Mouse (Mus musculus) B cell, adult 2 months (primary cell): ENCODE results near the gene Zdhhc13.

Source experiments
- DNase-seq, 2 experiments: peaks; one replicate each; pipeline ENCODE4 v3.0.0; 2022

Zdhhc13 gene

DNA sequence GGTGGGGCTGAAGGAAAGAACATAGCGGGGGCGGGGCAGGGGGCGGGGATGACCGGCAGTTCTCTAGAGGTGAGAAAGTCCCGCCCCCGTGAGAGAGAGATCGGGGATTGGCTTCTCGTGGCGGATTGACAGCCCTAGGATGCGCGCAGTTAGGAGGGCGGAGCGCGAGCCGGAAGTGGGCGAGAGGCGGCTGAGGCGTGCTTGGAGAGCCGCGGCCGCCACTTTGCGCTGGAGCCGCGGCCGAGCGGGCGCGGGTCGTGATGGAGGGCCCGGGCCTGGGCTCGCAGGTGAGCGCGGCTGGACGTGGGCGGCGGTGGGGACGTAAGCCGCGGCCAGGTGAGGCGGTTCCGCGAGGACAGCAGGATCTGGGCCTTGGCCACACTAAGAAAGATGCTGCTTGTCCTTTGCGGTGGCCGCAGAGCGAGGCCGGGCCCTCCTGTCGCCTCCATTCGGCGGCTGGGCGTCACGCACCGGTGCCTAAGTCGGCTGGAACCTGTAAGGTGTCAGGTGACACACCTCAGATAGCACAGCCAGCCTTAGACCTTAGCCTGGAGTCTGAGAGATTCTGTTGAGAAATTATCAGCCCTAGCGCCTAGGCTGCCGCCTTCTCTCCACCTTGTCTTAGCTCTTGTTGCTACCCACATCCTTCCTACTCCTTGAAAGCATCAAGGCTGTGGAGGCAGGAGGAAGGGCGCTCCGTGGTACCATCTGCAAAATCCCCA lies at the start of gene Zdhhc13:
Gene Zdhhc13, plus strand, starts transcription at position 153 of the 722 bp plus-strand sequence.
- peak; percentile 92 to 93 for DNase-seq

DNA sequence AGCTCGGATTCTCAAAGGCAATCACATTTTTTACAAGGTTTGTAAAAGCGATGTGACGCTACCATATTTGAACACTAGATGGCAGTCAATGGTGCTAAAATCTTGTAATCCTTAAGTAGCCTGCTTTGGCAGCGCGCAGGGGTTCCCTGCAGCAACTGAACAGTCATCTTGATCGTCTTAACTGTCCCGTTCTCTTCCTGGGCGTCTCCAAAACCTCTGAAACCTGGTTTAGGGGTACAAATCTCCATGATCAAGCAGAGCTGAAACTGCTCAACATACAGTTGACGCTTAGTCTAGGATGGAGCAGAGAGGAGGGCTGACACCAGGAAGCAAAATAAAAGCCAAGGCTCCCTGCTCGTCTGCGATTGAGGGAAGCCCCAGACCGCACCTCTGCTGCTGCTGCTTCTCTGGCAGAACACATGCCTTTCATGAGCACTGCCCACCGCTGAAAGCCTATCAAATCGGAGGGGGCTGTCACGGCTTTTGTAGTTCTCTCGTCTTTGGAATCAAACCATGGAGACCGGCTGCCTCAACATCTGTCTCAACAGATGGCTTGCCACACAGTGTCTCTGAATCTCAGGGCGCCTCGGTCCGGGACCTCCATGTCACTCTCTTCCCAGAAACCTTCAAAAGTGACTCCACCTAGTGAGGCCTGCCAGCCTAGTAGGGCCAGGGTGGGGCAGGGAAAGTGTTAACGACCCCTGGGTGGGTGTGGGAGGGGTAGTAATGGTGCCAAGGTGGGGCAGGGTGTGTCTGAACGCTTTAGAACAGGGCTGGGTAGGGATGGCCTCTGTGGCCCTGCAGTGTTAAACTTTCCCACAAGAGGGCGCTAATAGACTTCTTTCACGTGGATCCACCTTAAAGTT lies 39.3 kb upstream of the Zdhhc13 start:
- peak; percentile 88 for DNase-seq

DNA sequence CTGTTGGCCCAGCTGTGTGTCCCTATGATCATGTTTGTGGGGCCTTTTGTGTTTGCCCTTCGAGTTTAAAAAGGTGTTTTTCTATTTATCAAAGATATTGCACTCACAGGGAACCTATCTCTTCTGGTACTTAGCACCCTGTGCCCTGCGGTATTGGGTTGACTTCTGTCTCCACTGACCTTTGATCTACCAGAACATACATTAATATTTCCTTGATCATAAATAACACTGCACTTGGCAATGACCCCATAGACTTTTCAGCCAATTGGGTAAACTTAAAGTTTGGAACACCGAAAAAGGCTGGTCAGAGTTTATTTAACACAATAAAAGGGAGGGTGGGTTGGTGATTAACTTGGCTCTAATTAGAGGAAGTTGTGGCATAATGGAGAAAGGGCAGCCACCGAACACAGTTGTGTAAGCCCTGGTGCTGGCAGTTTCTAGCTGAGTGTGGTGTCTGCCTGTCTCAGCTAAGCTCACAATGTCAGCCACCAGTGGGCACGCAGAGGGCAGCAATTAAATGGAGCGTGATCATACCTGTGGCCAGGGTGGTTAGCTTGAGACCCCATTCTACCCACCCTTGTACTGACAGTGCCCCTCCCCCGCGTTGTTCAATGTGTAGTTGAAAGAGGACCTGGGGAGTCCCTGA lies 38.5 kb upstream of the Zdhhc13 start:
- DNase-seq: peak; percentile 31 to 40

DNA sequence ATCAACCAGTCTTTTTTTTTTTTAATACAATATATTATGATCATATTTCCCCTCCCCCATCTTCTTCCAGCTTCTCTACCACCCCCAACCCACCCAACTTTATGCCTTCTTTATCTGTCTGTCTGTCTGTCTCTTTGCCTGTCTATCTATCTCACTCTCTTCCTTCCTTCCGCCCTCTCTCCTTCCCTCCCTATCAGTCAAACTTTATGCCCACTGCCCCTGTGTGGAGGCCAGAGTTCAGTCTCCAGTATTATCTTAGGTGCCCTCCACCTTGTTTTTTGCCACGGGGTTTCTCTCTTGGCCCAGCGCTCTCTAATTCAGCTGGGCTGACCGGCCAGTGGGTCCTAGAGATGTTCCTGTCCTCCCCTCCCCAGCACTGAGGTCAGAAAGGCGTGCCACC lies 37.6 kb upstream of the Zdhhc13 start:
- DNase-seq: no peak

DNA sequence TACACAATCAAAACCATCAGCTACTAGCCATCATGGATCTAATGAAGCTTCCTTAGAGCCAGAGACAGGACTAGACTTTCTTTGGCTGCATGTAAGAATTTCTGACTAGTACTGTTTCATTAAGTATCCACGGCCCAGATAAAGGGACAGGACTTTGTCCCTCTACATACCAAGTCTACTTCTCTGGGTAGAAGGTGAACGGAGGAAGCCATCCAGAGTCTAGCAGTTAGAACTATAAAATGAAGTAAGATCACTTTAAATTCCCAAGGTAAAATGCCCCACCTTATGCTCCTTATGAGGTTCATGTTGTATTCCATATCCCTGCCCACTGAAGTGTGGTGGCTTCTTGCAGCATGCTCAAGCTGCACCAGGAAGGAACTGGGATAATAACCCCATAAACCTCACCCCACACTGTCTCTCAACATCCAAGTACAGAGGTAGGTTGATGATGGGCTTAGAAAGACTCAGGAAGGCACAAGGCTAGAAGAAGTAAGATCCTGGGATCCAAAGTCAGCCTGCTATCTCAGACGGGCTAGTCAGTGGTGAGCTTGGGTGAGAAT lies 34.3 kb upstream of the Zdhhc13 start:
- DNase-seq: no peak

DNA sequence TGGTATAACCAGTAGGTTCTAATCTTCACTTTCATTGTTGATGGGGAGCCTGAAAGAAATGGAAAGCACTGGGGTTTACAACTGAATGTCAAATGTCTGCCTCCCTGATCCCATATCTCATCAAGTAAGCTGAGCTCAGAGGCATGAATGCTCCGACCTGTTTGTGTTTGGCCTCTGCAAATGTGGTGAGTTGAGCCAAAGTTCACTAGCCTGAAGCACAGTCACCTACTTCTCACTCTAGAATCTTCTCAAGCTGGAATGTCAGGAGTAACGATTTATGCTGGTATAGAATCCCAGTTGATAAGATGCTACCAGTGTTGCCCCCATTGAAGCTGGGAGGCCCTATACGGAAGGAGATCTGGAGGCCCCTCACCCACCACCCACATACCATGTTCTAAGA lies 33.0 kb upstream of the Zdhhc13 start:
- DNase-seq: no peak

DNA sequence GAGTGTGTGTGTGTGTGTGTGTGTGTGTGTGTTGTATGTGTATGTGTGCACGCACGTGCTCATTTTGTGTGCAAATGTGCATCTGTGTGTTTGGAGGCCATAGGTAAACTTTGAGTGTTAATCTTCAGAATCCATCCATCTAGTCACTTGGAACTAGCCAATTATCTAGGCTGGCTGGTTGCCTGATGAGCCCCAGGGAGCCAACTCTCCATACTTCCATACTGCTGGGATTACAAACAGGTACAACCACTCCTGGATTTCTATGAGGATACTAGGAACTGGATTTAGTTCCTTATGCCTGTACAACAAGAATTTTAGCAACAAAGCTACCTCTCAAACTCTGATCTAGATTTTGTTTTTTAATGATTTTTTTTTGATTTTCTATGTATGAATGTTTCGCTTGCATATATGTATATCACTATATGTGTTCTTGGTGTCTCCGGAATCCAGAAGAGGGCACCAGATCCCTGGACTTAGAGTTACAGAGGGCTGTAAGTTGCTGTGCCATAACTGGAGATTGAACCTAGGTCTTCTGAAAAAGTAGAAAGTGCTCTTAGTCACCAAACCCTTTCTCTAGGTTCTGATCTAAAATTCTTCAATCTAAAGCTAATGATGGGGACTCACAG lies 32.4 kb upstream of the Zdhhc13 start:
- DNase-seq: no peak

DNA sequence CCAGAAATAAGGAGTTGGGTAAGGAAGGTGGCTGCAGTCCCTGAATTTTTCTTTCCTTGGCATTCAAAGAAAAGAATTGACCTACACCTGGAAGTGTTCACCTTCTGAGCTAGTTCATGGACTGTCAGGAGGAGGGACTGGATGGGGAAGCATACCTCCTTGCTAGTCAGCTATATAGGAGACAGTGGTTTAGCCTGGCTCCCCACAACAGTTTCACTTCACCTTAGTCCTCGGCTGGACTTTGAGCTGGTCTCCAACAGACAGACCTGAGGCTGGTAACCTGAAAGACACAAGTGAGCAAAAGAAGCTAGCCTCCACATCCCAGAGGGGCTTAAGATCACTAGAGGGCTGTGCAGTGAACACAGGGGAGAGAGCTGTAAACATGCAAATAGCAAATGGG lies 30.7 kb upstream of the Zdhhc13 start:
- DNase-seq: no peak

DNA sequence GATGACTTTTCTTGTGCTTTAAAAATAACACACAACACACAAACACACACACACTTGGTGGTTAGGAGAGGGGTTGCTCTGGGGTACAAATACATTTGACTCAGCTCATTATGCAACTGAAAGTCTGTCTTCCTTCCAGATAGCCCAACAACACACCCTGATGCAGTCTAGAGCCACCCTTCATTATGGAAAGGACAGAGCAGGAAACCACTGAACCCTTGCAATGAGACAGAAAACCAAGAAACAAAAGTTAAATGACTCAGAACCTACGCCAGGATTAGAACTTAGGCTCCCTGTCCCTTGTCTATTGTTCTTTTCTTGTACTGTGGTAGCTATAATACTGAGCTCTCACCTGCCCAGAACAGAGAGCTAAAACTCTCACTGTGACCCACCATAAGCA lies 28.0 kb upstream of the Zdhhc13 start:
- DNase-seq: no peak

DNA sequence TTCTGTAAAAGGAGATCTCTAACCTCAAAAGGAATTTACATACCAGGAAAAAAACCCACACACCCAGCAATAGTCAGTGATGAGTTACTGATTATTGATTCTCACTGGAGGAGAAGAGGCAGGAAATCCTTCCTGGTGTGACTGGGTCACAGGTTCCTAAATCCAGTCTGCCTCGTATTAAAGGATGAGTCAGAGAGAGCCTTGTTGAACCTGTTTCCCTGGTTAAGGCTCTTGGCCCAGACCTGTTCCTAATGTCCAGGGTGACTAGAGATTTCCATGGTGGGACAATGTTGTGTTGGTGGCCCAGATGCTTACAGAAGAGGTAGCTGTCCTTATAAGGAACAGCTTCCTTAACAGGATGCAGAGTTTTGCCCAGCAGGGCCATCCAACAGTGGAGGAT lies 26.5 kb upstream of the Zdhhc13 start:
- no peak for DNase-seq

DNA sequence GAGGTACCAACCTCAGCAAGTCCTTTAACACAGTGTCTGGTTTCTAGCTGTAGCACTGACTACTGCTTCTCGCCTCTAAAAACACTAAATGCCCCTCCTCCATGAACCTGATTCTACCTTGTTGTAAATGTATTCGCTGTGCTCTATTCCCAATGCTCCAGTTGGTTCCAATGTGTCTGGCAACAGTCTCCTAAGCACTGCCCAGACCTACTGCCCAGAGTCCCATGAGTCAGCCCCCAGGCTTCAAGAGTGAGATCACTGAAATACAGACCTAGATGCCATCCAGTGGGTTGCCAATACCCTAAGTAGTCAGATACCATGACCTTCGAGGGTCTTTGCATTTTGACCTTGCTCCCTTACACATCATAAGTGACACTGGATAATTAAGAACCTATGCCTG lies 26.1 kb upstream of the Zdhhc13 start:
- DNase-seq: no peak

DNA sequence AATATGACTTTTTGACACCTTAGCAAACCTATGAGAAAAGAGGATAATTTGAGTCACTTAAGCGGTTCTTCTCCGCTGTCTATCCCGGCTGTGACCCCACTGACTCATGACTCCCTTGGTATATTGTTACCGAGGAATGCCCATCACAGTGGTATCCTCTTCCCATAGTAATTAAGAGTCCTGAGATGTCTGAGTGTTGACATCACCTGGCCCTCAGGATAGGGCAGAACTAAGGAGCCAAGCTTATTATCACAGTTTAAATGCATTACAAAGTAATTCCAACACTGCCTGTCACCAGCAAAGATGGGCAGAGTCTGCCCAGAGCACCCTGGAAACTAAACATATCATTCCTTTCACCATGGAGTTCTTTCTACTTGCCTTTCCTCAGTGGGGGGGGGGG lies 22.8 kb upstream of the Zdhhc13 start:
- DNase-seq: no peak

DNA sequence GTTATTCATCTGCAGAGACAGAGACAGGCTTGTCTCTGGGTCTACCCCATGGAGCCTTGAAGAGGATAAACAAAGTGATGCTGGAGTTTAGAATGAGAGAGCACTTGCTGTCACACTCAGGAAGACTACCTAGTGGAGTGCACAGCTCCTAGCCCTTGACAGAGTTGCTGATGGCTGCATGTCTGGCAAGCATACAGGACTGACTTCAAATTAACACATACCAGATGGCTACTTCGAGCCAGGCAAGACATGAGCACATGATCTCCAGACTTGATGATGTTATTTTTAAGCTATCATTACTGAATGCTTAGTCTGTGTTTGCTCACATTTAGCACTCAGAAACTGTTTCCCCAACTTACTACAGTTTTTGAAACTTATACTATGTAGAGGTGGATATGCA lies 19.1 kb upstream of the Zdhhc13 start:
- DNase-seq: no peak

DNA sequence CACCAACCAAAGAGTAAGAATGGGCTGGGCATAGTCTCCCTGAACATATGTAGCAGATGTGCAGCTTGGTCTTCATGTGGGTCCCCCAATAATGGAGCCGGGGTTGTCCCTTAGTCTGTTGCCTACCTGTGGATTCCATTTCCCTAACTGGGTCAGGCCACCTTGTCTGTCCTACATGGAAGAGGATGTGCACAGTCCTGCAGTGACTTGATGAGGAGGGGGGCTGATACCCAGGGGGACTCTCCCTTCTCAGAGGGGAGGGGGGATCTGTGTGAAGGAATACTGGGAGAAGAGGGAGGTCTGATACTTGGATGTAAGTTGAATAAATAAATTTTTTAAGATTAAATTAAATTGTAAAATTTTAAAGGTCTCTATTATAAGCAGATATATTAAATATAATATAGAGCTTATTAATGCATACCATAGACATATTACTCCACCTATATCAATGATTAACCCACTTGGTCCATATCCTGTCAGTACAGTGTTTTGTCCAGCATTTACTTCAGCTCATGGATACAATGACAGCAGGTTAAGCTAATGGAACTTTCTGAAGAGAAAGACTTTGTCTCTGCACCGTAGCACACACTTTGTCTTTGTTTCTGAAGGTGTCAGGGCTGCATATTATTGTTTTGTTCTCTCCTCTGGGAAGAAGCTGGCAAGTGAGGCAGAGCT lies 16.6 kb upstream of the Zdhhc13 start:
- DNase-seq: no peak

DNA sequence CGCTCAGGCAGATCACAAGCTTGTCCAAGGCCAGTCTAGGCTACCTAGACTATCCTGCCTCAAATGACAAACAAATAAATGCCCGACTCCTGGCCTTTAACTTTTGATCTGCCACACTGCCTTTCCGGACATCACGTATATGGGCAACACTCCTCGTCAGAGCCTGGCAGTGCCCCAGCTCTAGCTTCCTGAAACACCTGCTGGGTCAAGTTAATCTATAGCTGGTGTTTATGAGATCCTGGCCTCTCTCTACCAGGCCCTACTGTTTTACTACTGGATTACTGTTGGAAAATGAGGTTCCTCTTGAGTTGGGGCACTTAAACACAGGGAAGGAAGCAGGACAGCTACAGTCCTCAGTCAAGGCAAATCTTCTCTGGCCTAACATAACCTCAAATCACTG lies 15.5 kb upstream of the Zdhhc13 start:
- no peak for DNase-seq

DNA sequence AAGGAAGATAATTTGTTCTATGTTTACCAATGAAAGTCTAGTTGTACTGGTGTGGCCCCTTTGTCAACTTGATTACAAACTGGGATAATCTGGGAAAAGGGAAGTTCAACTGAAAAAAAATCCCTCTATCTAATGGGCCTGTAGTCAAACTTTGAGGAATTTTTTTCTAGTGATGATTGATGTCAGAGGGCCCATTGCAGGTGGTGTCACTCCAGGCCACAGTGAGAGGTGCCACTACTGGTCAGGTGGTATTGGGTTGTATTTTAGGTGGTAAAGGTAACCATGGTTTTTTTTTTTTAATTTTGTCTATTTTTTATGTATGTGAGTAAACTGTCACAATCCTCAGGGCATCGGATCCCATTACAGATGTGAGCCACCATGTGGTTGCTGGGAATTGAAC lies 14.2 kb upstream of the Zdhhc13 start:
- DNase-seq: no peak

DNA sequence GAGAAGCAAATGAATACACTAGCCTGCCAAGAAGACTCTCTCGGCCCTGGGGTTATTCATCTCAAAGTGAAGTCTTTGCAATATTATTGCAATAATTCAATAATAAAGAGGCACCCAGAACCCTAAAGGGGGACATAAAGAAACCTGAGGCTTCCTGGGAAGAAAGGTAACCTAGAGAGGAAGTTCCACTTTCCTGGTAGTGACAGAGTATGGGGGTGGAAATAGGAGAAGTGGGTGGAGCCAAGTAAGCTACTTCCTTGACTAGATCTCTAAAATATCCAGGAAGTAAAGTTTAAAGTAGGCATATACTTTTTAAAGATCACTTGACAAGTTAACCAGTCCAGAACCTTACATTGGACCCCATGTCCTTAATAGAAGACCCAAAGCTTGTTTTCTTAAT lies 13.4 kb upstream of the Zdhhc13 start:
- no peak for DNase-seq

DNA sequence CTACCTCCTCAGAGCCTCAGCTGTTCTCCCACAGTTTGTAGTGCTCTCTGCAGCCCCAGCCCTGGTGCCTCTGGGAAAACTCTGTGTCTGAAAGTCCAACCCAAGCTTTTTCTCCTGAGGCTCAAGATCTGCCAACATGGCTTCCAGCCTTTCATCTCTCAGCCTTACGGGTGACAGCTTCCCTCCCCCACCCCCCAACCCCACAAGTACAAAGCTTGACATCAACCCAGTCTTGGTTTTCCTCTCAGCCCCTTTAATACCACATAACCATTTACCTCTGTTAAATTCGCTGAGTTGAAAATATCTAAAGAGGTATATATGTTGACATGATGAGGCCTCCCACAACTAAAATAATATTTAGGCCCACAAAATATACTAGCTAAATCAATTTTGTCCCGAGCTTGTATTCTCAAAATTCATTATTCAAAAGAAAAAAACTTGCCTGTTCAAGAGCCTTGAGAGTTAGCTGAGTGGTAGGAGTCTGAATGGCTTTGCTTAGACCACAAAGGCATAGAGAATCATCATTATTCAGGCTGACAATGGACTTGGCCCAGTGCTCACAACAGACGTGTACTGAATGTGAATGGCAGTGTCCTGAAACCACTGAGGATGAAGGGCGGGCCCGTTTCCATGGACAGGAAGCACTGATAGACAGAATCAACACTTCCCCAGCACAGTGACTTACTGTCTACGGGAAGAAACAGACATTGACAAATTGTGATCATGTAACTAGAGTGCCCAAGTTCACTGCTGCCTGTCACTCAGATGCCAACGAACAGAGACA lies 10.9 kb upstream of the Zdhhc13 start:
- no peak for DNase-seq

DNA sequence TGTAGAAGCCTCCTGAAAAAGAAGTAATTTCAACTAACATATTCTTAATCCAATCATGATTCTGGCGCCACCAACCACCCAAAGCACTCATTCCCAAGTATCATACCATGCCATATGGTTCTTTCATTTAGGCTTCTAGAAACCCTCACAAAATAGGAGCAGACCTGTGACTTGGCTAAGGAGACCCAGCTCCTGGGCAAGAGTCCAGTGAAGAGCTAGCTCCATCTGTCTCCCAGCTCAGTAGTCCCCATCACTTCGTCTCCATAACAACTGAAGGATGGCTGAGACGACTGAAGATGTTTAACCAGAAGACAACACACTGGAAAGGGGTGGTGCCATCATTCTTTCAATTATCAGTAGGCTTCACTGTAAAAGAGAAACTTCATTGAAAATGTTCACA lies 9.7 kb upstream of the Zdhhc13 start:
- no peak for DNase-seq

DNA sequence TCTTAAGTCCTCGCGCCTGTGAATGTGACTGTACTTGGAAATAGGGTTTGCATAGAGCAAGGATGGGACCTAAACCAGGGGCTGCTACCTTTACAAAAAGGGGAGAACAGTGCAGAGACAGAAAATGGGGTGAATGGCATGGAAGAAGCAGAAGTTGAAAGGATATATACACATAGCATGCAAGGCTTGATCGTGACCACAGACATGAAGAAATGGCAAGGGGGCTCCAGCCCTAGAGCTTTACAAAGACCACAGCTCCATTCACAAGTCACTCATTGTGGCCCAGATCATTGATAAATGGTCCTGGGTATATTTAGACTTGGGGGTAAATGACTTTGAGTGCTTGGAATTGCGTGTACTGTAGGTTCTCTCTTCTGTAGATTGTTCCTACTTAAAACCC lies 6.4 kb upstream of the Zdhhc13 start:
- no peak for DNase-seq

DNA sequence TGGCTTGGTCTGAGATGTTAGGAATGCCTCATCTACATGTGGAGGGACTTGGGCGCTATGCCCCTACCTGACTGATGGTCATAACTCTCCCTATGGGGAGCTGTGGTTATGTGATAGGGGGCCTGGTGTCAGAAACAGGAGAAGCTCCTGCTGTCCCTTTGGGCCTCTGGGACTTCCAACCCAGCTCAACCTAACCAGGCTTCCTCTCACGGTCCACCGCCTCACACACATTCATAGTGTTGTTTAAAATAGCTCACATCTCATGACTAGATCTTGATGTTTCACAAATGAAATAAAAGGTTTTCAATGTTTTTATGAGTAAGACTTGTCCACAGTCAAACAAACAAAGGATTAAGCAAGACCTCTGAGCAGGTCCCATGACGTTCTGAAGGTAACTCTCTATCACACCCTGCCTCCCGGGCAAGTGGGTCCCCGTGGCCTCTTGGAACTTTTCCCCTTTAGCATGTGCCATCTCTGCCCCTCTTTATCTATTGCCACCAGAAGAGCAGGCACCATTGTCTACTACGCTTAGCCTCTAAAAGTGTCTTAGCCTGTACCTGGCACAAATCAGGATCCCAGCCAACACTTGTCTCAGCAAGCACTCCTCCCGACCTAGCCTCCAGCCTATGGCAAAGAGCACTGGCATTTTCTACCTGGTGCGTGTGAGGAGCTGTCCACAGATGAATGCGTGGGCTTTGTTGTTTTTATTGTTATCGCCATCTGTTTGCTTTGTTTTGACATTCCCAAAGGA lies 3.9 kb upstream of the Zdhhc13 start:
- peak; percentile 19 to 30 for DNase-seq
